Mouse (Mus musculus): Measurements from ENCODE around the gene Parp2. TPM values are rescaled to one million over a fixed set of nuclear protein-coding genes. Genes with fewer than 3 reads are reported as not detected.

Parp2 gene
- polyA plus RNA-seq, 1 experiment from 2014 or later = 22.5 TPM

DNA sequence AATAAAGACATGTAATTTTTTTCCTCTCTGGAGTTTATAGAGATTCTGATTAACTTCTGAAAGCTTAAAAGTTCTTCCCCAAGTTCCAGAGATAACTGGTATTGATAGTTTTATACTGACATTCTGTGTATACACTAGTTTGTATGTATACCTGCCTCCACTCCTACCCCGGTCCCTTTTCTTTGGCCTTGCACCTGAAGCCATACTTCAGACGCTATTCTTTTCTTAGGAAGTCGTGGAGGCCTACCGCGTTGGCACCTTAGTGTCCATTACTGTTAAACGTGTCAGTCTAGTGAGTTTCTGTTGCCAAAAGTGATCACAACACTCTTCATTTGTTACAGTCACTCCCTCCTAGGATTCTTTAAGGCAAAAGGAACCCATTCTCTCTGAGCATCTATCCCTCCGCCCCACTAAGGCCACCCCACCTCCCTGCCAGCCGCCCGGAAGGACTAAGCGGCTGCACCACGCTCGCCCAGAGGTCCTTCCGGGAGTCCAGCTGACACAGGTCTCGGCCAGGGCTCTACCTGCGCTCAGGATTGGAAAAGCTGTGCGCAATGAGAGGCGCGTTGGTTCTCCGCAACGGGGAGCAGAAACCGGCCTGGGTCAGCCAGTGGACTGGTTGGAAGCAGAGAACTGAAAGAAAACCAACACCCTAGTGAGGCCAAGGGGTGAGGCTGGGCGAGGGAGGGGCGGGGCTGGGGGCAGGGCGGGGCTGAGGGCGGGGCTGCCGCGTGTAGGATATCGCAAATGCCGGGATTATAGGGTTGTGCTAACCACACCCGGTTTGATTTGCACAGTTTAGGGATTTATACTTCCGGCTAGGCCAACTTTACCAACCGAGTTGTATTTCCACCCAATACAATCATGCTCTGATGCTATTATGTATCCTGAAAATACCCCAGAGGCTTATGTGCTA is 62.5 kb downstream of the Parp2 start, which contains the start of gene Tep1:
TSS of gene Tep1 (minus strand) at position 672 of the 916 bp plus-strand sequence.
- H3K4me2 ChIP-seq (ENCODE audit: low read depth, low read length) = peak within 1 kb of the TSS; percentile 74
- H3K27me3 ChIP-seq (ENCODE audit: insufficient read depth, low read length) = no peaks in the 10 kb centered on the region
- no peaks in the 10 kb centered on the region for H3K9me3 ChIP-seq (ENCODE audit: low read length)
- peak; percentile 86 for DNase-seq
- H3K9ac ChIP-seq (replicated peaks) = peak within 1 kb of the TSS; percentile 63
- H3K36me3 ChIP-seq (replicated peaks; ENCODE audit: insufficient read depth, low read length) = peaks cover 9% of the 10 kb centered on the region; the same call in 1 of the 2 replicates
- 3% methylated on average over 32 of the region's 32 CpGs for WGBS (ENCODE audit: insufficient replicate concordance)
- no peak for TF ChIP-seq EP300 (IDR thresholded peaks at IDR 0.05; ENCODE audit: low read depth)
- TF ChIP-seq CTCF (IDR thresholded peaks at IDR 0.05; ENCODE audit: low read depth) = no peak
- H3K4me1 ChIP-seq (ENCODE audit: insufficient read depth) = peaks cover 6% of the 10 kb centered on the region; the same call in 1 of the 2 replicates
- peak; percentile 97 for ATAC-seq
- H3K4me3 ChIP-seq (ENCODE audit: low read depth, low read length) = peak within 1 kb of the TSS; percentile 73
- peak within 1 kb of the TSS; percentile 89 for H3K27ac ChIP-seq (ENCODE audit: low read depth)

- H3K27ac ChIP-seq (ENCODE audit: low read depth) = peak overlapping the region; percentile 89
- peak overlapping the region; percentile 63 for H3K9ac ChIP-seq (replicated peaks)
Observed at GRCm38 (mm10) chr14:50870805-50871143, 63.1 kb downstream of the Parp2 start.

More at GRCm38 (mm10) chr14:50870805-50871143, 63.1 kb downstream of the Parp2 start:
- DNase-seq (no peak), ATAC-seq (peak; percentile 22)
- peaks cover 6% of the 10 kb centered on the region; the same call in 1 of the 2 replicates for H3K4me1 ChIP-seq (ENCODE audit: insufficient read depth)
- H3K36me3 ChIP-seq (replicated peaks; ENCODE audit: insufficient read depth, low read length) = peaks cover 9% of the 10 kb centered on the region; the same call in 1 of the 2 replicates
- 38% methylated on average over 5 of the region's 5 CpGs for WGBS (ENCODE audit: insufficient replicate concordance)
- H3K9me3 ChIP-seq (ENCODE audit: low read length) = no peaks in the 10 kb centered on the region
- peak overlapping the region; percentile 73 for H3K4me3 ChIP-seq (ENCODE audit: low read depth, low read length)
- no peaks in the 10 kb centered on the region for H3K27me3 ChIP-seq (ENCODE audit: insufficient read depth, low read length)
- TF ChIP-seq CTCF (IDR thresholded peaks at IDR 0.05; ENCODE audit: low read depth) = no peak
- TF ChIP-seq EP300 (IDR thresholded peaks at IDR 0.05; ENCODE audit: low read depth) = no peak
- peak overlapping the region; percentile 74 for H3K4me2 ChIP-seq (ENCODE audit: low read depth, low read length)

Other genes starting within 250 kb of the Parp2 start
- not detected in 2 replicates for gene Olfr744, start 193.0 kb upstream of the Parp2 start, polyA plus RNA-seq (2015; fragmentation: Nextera tagmentation; extraction: Ambion mirVana)
- not detected in 2 replicates for gene Olfr745, start 168.5 kb upstream of the Parp2 start, polyA plus RNA-seq (2015; fragmentation: Nextera tagmentation; extraction: Ambion mirVana)
- not detected in 2 replicates for gene Olfr746, start 160.8 kb upstream of the Parp2 start, polyA plus RNA-seq (2015; fragmentation: Nextera tagmentation; extraction: Ambion mirVana)
- gene Olfr747, start 114.6 kb upstream of the Parp2 start, polyA plus RNA-seq (2015; fragmentation: Nextera tagmentation; extraction: Ambion mirVana) = not detected in 2 replicates
- gene Olfr748, start 100.5 kb upstream of the Parp2 start, polyA plus RNA-seq (2015; fragmentation: Nextera tagmentation; extraction: Ambion mirVana) = not detected in 2 replicates
- not detected in 2 replicates for gene Olfr749, start 62.7 kb upstream of the Parp2 start, polyA plus RNA-seq (2015; fragmentation: Nextera tagmentation; extraction: Ambion mirVana)
- 15.9 and 17.7 TPM in 2 replicates for gene Ttc5, start 22.3 kb upstream of the Parp2 start, polyA plus RNA-seq (2015; fragmentation: Nextera tagmentation; extraction: Ambion mirVana)
- gene Ccnb1ip1, start 109 bp upstream of the Parp2 start, polyA plus RNA-seq (2015; fragmentation: Nextera tagmentation; extraction: Ambion mirVana) = not detected in 2 replicates
- gene Tep1, start 62.7 kb downstream of the Parp2 start, polyA plus RNA-seq (2015; fragmentation: Nextera tagmentation; extraction: Ambion mirVana) = 6.2 and 6.6 TPM in 2 replicates
- gene Klhl33, start 89.7 kb downstream of the Parp2 start, polyA plus RNA-seq (2015; fragmentation: Nextera tagmentation; extraction: Ambion mirVana) = 0.13 and 0.20 TPM in 2 replicates
- gene Osgep, start 117.1 kb downstream of the Parp2 start, polyA plus RNA-seq (2015; fragmentation: Nextera tagmentation; extraction: Ambion mirVana) = 38.5 and 39.5 TPM in 2 replicates
- gene Apex1, start 117.1 kb downstream of the Parp2 start, polyA plus RNA-seq (2015; fragmentation: Nextera tagmentation; extraction: Ambion mirVana) = 58.0 and 60.1 TPM in 2 replicates
- 23.6 and 24.2 TPM in 2 replicates for gene Pip4p1, start 123.0 kb downstream of the Parp2 start, polyA plus RNA-seq (2015; fragmentation: Nextera tagmentation; extraction: Ambion mirVana)
- gene Pnp, start 123.2 kb downstream of the Parp2 start, polyA plus RNA-seq (2015; fragmentation: Nextera tagmentation; extraction: Ambion mirVana) = 66.4 and 70.4 TPM in 2 replicates
- gene Gm49342, start 136.7 kb downstream of the Parp2 start, polyA plus RNA-seq (2015; fragmentation: Nextera tagmentation; extraction: Ambion mirVana) = not detected in 2 replicates
- 7.1 and 7.3 TPM in 2 replicates for gene Pnp2, start 148.2 kb downstream of the Parp2 start, polyA plus RNA-seq (2015; fragmentation: Nextera tagmentation; extraction: Ambion mirVana)
- not detected in 2 replicates for gene Rnase10, start 199.9 kb downstream of the Parp2 start, polyA plus RNA-seq (2015; fragmentation: Nextera tagmentation; extraction: Ambion mirVana)
- gene Rnase9, start 234.0 kb downstream of the Parp2 start, polyA plus RNA-seq (2015; fragmentation: Nextera tagmentation; extraction: Ambion mirVana) = not detected in 2 replicates
- not detected in 2 replicates for gene Rnase11, start 242.3 kb downstream of the Parp2 start, polyA plus RNA-seq (2015; fragmentation: Nextera tagmentation; extraction: Ambion mirVana)
- 1.3 and 1.6 TPM in 2 replicates for gene Rnase12, start 249.8 kb downstream of the Parp2 start, polyA plus RNA-seq (2015; fragmentation: Nextera tagmentation; extraction: Ambion mirVana)

Measured in liver, postnatal 0 days (tissue).